Mouse (Mus musculus): ENCODE data around the gene Tmem97. TPM values are rescaled to one million over a fixed set of nuclear protein-coding genes. Genes with fewer than 3 reads are reported as not detected.
"Not testable (repeated sequence)": the region's sequence is repeated elsewhere in the genome, so short reads cannot be mapped to it uniquely, and the experiment has no call there.

Tmem97 gene
- total RNA-seq (2021) = 10 to 100 TPM; 31.4 to 32.3 TPM

DNA sequence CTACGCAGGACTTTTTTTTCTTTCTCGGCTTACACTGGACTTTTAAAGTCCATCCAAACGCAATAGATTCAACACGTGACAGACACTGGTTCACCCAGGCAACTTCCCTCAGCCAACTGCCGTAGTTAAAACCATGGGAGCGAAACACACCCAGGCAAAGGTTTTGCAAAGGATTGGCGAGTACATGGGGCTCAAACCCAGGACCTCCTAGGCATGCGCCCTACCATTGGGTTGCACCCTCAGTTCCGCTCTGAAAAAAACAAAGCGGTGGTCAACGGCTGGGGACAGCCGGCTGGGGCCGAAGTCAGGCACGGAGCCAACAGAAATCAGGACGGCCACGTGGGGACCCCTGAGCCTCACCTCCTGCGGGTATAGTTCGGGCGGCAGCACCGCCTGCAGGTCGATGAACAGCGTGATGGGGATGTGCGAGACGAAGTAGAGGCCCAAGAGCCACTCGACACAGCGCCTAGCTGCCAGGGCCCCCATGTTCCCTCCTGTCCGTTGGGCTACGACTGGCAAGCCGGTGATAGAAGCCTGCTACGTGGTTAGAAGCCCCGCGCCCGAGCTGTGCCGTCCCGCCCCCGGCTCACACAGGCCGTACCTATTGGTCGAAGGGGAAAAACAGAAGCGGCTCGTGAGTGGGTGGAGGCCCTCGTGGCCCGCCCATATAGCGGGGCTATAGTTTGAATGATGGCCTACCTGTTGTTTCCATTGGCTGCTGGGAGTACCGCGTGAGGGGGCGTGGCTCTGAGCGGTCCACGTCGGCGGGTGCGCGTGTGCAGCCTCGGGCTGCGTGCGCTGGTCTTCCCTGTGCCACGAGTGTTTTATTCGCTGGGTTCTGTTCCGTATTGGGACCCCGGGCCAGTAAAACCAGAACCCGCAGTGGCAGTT lies at the start of gene Tmem97:
Gene Tmem97 (minus strand): TSS at position 610 of the 891 bp plus-strand sequence.
- peak; percentile 95 for DNase-seq

DNA sequence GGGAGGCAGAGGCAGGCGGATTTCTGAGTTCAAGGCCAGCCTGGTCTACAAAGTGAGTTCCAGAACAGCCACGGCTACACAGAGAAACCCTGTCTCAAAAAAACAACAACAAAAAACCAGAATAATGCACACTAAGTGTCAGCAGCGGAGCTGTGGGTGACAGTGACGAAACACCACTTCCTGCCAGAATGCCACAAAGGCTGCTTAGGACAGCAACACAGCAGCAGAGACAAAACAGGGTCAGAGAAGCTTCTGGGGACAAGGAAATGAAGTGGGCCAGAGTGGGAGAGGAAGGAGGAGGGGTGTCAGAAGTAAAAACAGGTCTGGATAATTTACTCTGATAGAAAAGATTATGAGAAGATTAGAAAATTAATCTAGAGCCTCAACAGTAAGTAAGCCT lies 49.5 kb upstream of the Tmem97 start:
- DNase-seq = no peak

DNA sequence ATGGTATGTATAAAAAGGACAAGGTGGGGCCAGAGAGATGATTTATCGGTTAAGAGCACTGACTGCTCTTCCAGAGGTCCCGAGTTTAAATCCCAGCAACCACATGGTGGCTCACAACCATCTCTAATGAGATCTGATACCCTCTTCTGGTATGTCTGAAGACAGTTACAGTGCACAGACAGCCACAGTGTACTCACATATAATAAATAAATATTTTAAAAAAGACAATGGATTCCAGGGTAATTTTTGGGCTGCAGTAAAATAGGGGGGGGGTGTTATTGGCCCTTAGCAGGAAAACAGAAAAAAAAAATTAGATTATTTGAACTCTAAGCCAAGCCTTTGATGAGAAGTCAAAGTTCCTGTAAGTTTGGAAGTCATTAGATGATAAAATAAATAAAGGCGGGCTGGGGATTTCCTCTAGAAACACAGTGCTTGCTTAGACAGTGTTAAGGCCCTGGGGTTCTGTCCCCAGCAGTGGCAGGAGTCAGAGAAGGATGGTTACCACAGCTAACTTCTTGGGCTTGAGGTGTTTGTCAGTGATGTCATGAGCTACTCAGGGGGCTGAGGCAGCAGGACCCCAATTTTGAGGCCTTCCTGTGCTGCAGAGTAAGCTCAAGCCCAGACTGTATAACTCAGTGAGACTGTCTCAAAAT lies 48.3 kb upstream of the Tmem97 start:
- DNase-seq = no peak

DNA sequence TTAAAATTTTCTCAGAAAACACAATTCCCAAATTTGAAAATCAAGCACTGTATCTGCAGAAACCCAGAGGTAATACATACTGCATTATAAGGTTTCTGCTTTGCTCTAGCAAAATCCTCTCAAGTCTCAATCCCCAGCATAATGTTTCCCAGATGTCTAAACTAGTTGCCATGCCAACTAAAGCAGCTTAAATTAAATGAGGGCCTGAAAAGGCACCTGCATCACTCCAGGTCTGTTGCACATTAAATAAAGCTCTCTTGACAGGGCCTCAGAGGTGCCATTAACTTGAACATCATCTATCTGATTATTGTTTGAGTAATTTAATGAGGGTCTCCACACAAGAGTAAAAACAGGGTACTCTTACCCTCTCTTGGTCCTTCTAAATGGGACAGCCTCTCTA lies 46.2 kb upstream of the Tmem97 start:
- no peak for DNase-seq

DNA sequence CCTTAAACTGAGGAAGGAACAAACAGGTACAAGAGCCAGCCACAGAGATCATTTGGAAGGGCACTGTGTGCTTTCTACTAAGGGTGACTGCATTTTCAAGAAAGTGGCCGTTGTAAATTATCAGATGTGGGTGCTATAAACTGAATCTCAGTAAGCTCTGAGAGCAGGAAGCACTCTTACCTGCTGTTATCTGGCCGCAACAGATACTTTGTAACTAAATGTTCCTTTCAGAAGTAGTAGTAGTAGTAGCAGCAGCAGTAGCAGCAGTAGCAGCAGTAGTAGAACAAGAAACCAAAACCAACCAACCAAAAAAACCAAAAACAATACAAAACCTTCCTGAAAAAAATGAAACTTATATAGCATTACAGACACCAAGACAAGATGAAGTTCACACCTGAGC lies 45.2 kb upstream of the Tmem97 start:
- no peak for DNase-seq

DNA sequence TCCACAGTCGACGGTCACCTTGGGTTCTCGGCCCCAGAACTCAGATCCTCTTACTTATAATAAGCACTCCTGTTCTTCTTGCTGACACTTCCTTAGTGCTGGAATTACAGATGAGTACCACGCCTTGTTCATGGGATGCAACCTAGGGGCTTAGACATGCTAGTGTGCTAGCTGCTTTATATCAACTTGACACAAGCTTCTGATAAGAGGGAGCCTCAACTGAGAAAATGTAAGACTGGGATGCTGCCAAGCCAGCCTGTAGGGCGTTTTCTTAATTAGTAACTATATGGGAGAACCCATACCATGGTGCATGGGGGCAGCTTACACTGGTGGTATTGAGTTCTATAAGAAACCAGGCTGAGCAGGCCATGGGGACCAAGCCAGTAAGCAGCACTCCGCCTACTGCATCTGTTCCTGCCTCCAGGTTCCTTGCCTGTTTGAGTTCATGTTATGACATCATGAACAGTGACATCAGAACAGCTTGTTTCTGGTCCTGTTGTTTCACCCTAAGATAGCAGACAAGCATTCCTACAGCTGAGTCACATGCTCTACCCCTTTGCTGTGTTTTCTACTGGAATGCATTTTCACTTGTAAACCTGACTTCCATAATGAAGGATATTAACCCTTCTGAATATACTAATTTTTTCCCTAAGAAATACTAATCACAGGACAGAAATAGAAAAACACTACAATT lies 43.8 kb upstream of the Tmem97 start:
- no peak for DNase-seq

DNA sequence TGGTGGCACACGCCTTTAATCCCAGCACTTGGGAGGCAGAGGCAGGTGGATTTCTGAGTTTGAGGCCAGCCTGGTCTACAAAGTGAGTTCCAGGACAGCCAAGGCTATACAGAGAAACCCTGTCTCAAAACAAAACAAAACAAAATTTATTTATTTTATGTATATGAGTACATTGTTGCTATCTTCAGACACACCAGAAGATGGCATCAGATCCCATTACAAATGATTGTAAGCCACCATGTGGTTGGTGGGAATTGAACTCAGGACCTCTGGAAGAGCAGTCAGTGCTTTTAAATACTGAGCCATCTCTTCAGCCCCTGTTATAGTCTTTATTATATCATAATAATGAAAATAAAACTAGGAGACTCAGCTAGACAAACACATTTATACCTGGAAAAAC lies 37.1 kb upstream of the Tmem97 start:
- not testable (repeated sequence) for DNase-seq

DNA sequence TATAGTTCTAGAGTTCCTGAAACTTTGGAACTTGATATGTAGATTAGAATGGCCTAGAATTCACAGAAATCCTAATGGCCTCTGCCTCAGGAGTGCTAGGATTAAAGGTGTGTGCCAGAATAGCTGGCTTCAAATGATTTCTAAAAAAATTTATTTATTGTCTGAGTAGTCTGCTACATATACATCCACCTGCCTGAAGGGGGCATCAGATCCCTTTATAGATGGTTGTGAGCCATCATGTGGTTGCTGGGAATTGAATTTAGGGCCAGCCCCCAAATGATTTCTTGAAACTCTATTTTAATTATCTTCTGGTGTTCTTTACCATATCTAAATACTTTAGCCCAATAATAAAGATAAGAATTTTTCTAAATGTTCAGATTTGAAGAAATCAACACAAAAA lies 35.5 kb upstream of the Tmem97 start:
- DNase-seq = no peak

DNA sequence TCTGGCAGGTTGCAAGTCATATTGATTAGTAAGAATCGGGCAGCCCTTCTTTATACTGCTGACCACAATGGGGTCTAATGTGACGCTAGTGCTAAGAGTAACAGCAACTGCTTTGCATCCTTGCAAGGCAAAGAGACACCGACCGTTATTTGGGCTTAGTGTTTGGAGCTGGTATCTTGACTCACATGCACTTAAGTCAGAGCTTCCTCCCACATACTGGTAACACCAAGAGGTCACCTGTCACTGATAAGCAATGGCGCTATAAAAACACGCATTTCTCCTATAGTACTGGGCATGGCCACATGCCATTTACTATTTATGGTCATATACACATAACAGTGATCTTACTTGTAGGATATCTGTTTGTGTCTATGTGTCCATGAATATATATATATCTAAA lies 32.3 kb upstream of the Tmem97 start:
- no peak for DNase-seq

DNA sequence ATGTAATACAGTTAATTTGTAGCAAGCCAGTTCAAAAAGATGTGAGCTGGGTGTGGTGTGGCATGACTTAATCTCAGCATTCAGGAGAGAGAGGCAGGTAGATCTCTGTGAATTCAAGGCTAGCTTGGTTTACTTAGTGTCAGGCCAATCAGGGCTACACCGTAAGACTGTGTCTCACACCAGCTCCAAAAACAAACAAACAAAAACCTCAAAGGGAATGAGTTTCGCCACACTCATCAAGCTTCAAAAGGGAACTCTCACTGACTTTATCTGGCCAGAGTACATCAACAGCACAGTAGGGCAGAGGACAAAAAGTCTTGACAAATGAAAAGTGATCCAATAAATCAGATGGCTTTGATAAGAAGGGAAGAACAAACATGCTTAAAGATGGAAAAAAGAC lies 24.4 kb upstream of the Tmem97 start:
- DNase-seq = no peak

DNA sequence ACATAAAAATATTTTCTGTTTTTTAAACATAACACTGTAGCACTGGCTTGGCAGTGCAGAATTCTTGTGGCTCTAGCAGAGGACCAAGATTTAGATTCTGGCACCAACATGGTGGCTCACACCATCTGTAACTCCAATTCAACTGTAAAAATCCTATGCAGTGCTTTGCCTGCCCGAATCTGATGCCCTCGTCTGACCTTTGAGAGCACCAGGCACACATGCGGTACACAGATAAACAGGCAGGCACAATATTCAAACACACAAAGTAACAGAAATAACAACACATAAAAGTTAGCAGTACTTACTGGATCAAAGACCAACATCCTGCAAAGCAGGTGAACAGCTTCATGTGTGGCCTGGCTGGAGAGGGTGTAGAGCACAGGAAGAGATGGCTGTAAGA lies 24.0 kb upstream of the Tmem97 start:
- no peak for DNase-seq

DNA sequence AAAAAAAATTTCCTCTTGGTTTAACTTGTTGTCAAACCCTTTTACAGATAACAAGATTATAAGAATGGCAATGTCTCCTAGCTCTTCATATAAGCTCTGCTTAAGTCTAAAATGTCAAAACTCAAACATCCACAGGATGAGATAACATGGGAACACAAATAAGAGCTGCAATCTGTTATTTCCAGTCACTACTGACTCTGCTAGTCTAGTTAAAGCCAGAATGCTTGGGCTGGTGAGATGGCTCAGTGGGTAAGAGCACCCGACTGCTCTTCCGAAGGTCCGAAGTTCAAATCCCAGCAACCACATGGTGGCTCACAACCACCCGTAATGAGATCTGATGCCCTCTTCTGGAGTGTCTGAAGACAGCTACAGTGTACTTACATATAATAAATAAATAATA lies 23.5 kb upstream of the Tmem97 start:
- DNase-seq = not testable (repeated sequence)

DNA sequence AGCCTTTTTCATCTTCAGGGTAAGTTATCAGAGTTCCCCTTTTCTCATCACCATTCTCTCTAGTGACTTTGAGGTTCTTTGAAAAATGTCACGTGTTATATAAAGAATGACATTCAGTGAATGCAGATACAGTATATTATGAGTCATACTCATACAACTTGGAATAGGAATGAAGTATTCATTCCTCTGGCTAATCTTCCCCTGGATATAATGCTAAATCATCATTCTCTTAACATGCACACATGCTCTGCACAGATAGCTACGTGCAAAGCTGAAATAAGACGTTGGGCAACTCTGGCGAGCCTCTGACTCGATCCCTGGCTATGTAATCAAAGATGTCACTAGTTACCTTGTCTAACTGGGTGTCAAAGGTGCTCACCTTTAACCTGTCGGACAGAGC lies 21.3 kb upstream of the Tmem97 start:
- no peak for DNase-seq

DNA sequence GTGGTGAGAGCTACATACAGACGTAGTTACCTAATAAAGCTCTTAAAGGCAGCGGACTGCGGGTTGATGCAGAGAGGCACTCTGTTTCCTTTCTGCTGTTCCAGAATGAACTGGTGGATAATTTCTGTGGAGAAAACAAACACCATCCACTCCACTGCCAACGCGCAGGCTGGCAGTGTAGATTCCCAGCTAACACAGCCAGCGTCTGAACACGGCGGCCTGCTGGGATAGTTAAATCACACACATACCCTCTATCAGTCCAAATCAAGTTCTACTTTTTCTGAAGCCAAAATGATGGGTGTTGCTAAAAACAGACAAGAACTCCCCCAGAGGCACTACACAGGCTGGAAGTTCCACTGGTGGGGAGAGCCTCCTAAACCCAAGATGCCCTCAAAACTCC lies 20.9 kb upstream of the Tmem97 start:
- DNase-seq = no peak

DNA sequence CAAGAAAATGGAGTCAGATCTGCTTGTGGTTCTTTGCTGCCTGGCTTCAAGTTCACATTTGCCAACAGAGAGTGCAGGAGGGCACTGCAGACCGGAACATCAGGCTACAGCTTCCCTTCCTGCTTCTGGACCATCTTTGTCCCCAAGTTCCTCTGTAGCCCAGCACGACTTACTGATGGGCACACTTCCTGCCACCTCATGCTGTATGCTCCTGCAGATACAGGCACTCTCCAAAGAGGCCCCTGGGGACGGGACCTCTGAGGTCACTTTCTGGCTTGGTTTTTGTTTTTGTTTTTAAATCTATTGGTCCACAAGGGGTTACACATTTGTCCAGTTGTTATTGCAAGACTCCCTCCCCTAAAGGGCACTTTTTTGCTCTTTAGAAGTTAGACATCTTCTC lies 19.2 kb upstream of the Tmem97 start:
- no peak for DNase-seq

DNA sequence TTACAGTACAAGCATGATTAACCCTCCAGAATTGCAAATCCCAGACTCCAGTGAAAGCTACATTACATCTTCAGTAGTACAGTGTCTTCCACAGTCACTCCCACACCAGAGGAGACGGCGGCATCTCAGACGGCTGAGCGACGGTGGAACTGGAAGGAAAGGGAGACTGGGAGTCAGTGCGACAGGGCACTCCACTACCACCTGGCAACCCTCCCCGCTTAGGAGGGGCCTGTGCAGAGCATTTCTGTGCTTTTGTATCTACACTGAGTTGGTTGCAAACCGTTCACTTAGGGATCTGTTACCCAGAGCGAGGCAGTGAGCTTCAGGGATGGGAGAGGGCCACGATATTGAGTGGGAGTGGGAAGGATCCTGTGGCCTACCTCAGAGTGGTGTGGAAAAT lies 18.2 kb upstream of the Tmem97 start:
- no peak for DNase-seq

DNA sequence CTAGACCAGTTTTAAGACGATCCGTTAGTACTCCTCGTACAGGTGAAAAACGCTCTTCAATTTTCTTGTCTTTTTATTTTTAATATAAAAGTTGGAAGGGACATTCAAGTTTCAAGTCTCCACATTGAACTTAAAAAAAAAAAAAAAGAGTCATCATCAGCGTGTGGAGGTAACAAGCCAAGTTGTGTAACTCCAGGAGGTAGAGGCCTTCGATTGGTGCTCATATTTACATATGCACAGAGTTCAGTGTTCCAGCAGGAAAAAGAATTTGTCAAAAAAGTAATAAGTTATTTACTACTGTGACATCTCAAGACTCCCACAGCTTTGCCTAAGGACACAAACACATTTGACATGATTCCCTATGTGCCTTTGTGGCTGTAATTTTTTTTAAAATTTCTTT lies 17.0 kb upstream of the Tmem97 start:
- DNase-seq = no peak

DNA sequence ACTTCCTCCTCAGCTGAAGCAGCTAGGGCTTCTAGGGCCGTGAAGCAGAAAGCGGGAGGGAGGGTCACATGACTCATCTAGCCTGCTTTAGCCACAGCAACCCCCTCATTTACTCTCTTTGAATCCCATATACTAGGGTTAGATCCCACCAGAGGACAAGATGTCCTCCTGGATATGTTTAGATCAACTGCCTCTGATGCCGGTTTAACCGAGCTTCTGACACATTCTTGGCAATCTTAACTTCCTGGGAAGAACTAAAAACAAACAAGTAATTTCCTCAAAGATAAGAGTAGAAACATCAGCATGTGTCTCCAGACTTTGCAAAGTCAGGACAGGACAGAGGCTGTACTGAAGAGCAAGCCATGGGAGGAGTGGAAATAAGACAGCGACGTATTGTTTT lies 16.2 kb upstream of the Tmem97 start:
- no peak for DNase-seq

DNA sequence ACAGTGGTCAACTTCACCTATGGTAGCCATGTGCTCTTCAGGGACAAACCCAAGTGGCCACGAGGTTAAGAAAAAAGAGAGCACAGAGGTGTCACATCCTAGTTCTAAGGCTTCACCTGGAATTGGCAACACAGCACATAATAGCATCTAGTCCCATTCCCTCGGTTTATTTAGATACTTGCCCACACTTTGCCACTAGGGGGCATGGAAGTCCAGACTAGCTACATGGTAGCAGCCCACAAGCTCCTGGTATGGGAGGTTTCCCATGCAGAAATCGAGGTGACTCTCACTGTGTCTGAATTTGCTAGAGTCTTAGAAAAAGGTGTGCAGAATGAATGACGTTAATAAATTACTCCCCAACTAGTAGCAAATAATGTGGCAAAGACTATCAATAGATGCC lies 9.9 kb upstream of the Tmem97 start:
- peak; percentile 82 for DNase-seq

DNA sequence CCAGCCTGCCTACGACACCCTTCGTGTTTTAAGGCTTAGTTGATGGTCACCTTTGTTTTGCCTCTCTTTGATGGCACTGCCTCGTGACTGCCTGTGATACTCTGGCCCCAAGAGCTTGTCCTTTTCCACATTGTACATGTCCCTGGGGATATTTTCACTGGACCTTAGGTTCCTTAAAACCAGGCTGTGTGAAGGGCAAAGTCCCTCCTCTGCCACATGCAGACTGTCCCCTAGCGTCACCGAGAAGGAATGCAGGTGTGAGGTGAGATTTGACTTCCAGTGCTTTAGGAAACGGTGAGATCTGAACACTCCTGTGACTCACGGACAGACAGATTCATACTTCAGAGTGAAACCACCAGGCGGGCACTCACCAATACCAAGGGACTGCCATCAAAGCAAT lies 6.7 kb upstream of the Tmem97 start:
- no peak for DNase-seq

DNA sequence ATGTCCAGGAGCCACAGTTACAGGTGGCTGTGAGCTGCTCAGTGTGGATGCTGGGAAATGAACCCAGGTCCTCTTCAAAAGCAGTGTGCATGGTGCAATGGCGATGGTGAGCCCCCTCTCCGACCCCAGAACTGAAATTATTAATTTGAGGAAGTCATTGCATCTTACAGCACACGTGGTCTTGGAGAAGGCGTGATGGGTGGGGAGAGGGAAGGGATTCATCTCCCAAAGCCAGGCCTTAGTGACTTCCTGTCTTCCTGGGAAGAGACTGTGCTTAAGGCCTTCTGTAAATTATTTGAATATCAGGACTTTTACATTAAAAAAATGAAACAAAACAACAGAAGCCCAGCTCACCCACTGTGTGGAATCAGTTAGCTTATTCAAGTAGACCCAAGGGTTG lies 5.5 kb upstream of the Tmem97 start:
- DNase-seq = no peak

DNA sequence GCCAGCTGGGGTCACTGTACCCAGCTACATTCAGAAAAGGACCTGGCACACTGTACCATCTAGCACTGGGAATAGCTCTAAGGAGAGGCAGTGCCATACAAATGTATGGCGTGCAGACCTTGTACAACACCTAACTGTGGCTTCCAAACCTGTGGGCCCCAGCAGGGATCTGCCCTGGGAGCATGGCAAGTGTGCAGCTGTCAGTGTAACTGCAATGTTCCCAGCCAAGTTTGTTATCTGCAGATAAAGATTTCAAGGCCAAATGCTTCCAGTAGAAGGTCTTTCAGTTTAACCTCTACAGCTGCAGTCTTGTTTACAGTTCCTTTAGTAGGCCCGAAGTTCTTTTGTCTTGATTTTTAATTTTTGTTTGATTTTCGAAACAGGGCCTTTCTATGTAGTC lies 5.0 kb upstream of the Tmem97 start:
- DNase-seq = peak; percentile 14

DNA sequence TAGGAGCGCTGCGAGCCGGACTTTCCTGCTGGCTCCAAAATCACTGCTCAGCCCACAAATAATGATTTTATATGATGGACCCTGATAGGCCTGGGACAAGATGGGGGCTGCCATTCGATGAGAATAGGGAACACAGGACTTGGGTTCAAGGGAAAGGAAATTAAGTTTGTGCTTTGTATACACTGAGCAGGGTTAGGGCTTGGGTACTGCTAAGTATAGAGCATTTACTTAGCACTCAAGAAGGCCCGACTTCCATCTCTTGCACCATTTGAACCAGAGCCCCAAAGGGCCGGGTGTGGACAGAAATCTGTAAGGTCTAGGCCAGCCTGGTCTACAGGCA lies 452 bp upstream of the Tmem97 start:
- DNase-seq = no peak

DNA sequence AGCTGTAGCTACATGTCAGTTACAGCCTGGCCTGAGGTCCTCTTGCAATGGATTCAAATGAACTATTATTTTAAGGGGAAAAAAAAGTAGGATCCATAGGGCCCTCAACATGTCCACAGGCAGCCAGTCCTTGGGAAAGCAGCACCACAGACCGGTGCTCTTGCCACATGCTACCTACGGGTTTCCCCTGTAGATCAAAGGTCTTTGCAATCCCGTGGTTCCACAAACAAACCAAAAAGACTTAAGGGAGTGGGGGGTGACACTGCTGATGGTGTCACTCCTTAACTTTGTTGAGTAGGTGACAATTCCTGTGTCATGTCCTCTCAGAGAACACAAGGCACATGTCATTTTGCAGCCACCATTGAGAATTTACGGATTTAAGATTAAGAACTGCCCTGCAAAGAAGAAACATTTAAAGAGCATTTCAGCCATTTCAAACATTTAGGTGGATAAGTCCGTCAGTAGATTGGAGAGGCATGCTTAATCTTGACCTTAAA lies 1.0 kb downstream of the Tmem97 start:
- DNase-seq = no peak

Measured in heart, postnatal 4 days (tissue).